Mouse (Mus musculus) hindbrain, postnatal 0 days (tissue): ENCODE data around the gene Hist1h2bg. TPM values are rescaled to one million over a fixed set of nuclear protein-coding genes. Genes with fewer than 3 reads are reported as not detected.
"Not testable (repeated sequence)": the region's sequence is repeated elsewhere in the genome, so short reads cannot be mapped to it uniquely, and the experiment has no call there.

ENCODE experiments used
- ATAC-seq: fragments of 200-750 bp; cut with Nextera tagmentation; 2 replicates; pipeline ENCODE4 v1.8.0; 2017; ENCODE audit warnings: mild to moderate bottlenecking, moderate TSS enrichment, moderate library complexity
- DNase-seq: peaks from one replicate; pipeline ENCODE4 v3.0.0-alpha.2; 2015; ENCODE audit warnings: low spot score
- H3K27ac ChIP-seq: fragments of 300-500 bp; sonication (generic); 2 replicates; pipeline ENCODE4 v1.5.1; 2014; ENCODE audit warnings: mild to moderate bottlenecking
- H3K27me3 ChIP-seq: fragments of 300-500 bp; sonication (generic); 2 replicates; pipeline ENCODE4 v1.6.1; 2014; ENCODE audit warnings: low read length, mixed read lengths; ENCODE audit not compliant: insufficient read depth
- H3K36me3 ChIP-seq: fragments of 300-500 bp; sonication (generic); 2 replicates; pipeline ENCODE4 v1.6.1; 2014; ENCODE audit warnings: low read length, mixed read lengths; ENCODE audit not compliant: insufficient read depth
- H3K4me1 ChIP-seq: fragments of 300-500 bp; sonication (generic); 2 replicates; pipeline ENCODE4 v1.6.1; 2014; ENCODE audit warnings: antibody characterized with exemption, low read length, mixed read lengths; ENCODE audit not compliant: insufficient read depth
- H3K4me2 ChIP-seq: fragments of 300-500 bp; sonication (generic); 2 replicates; pipeline ENCODE4 v1.6.1; 2014; ENCODE audit warnings: low read depth, mild to moderate bottlenecking, low read length, moderate library complexity, mixed read lengths
- H3K4me3 ChIP-seq: fragments of 300-500 bp; sonication (generic); 2 replicates; pipeline ENCODE4 v1.5.1; 2014; ENCODE audit warnings: low read length
- H3K9ac ChIP-seq: fragments of 300-500 bp; sonication (generic); replicated peaks from 2 replicates; pipeline ENCODE4 v1.6.1; 2014; ENCODE audit warnings: mild to moderate bottlenecking, low read length, moderate library complexity, mixed read lengths
- H3K9me3 ChIP-seq: fragments of 300-500 bp; sonication (generic); 2 replicates; pipeline ENCODE4 v1.6.1; 2016; ENCODE audit warnings: low read length, mixed read lengths
- CTCF ChIP-seq: IDR thresholded peaks from 2 replicates; pipeline ENCODE4 v1.5.1; 2016; ENCODE audit warnings: antibody characterized with exemption, control low read depth, low read depth
- WGBS: fragments of 180-500 bp; shearing (Covaris S2); extraction: QIAGEN DNeasy Blood & Tissue Kit; methylation state at CpG from one replicate; pipeline ENCODE4 v1.1.7; 2014; 5-methylcytosine and 5-hydroxymethylcytosine counted together
- polyA plus RNA-seq: library from polyadenylated mRNA; unstranded; fragments of >200 nt; fragmentation: Nextera tagmentation; extraction: Ambion mirVana; gene quantifications from 2 replicates; pipeline ENCODE4 v1.2.1, GENCODE M21; 2015
- total RNA-seq: library from RNA; depleted of rRNA; stranded (reverse); fragments of >200 nt; gene quantifications from 2 replicates; pipeline ENCODE4 v1.2.3, GENCODE M21; 2014

Hist1h2bg gene
- total and polyA plus RNA-seq, 2 experiments from 2014 or later = 2.6 to 1,151 TPM

- Histone ChIP-seq H3K27me3 (no peaks in the 10 kb centered on the region), H3K27ac (peak overlapping the region; percentile 67; the same call in 1 of the 2 replicates), H3K36me3 (no peaks in the 10 kb centered on the region), H3K4me3 (peak overlapping the region; percentile 49), H3K9me3 (no peaks in the 10 kb centered on the region), H3K9ac (peak overlapping the region; percentile 21; the same call in 1 of the 2 replicates), H3K4me2 (peak overlapping the region; percentile 94), H3K4me1 (peaks cover 6% of the 10 kb centered on the region; the same call in 1 of the 2 replicates)
- no peak for TF ChIP-seq CTCF
- 0% methylated on average over 1 of the region's 1 CpGs for whole genome bisulfite sequencing
- DNase-seq (no peak), ATAC-seq (no peak)
Measured at GRCm38 (mm10) chr13:23586940-23587225, 15.7 kb downstream of the Hist1h2bg start.

GRCm38 (mm10) chr13:23591206-23591605 lies 20.0 kb downstream of the Hist1h2bg start:
- no peak for TF ChIP-seq CTCF
- no peak overlapping the region for H3K4me3 ChIP-seq
- 95% methylated on average over 7 of the region's 7 CpGs for WGBS
- H3K36me3 ChIP-seq = no peaks in the 10 kb centered on the region
- H3K4me1 ChIP-seq = no peaks in the 10 kb centered on the region
- no peak overlapping the region for H3K9ac ChIP-seq
- no peak for ATAC-seq
- H3K27me3 ChIP-seq = no peaks in the 10 kb centered on the region
- no peak overlapping the region for H3K4me2 ChIP-seq
- no peak for DNase-seq
- no peak overlapping the region for H3K27ac ChIP-seq
- no peaks in the 10 kb centered on the region for H3K9me3 ChIP-seq

GRCm38 (mm10) chr13:23591886-23592285 lies 20.7 kb downstream of the Hist1h2bg start:
- H3K4me3 ChIP-seq, H3K4me1 ChIP-seq, H3K9me3 ChIP-seq, ATAC-seq, H3K4me2 ChIP-seq, H3K27me3 ChIP-seq, H3K9ac ChIP-seq, H3K27ac ChIP-seq, DNase-seq, H3K36me3 ChIP-seq: not testable (repeated sequence)
- 92% methylated on average over 7 of the region's 7 CpGs for WGBS

- no peak for ATAC-seq
- H3K4me3 ChIP-seq = no peak overlapping the region
Measured at GRCm38 (mm10) chr13:23592614-23593013, 21.4 kb downstream of the Hist1h2bg start.

GRCm38 (mm10) chr13:23593051-23593770 lies 22.0 kb downstream of the Hist1h2bg start:
- Histone ChIP-seq H3K4me3 (no peak overlapping the region), H3K9me3 (no peaks in the 10 kb centered on the region), H3K36me3 (no peaks in the 10 kb centered on the region), H3K27ac (no peak overlapping the region), H3K9ac (no peak overlapping the region), H3K4me2 (no peak overlapping the region), H3K4me1 (no peaks in the 10 kb centered on the region), H3K27me3 (no peaks in the 10 kb centered on the region)
- TF ChIP-seq CTCF = no peak
- DNase-seq = no peak
- ATAC-seq = no peak
- 86% methylated on average over 5 of the region's 5 CpGs for WGBS

More at GRCm38 (mm10) chr13:23592614-23593013, 21.4 kb downstream of the Hist1h2bg start:
- H3K27me3 ChIP-seq = no peaks in the 10 kb centered on the region
- H3K9ac ChIP-seq = no peak overlapping the region
- WGBS = 63% methylated on average over 7 of the region's 7 CpGs
- no peak for TF ChIP-seq CTCF
- no peak overlapping the region for H3K27ac ChIP-seq
- H3K4me1 ChIP-seq = no peaks in the 10 kb centered on the region
- H3K36me3 ChIP-seq = no peaks in the 10 kb centered on the region
- DNase-seq = no peak
- H3K9me3 ChIP-seq = no peaks in the 10 kb centered on the region
- no peak overlapping the region for H3K4me2 ChIP-seq

- Histone ChIP-seq H3K27me3 (no peaks in the 10 kb centered on the region), H3K4me3 (no peak overlapping the region), H3K4me2 (no peak overlapping the region), H3K27ac (no peak overlapping the region), H3K36me3 (no peaks in the 10 kb centered on the region), H3K9ac (no peak overlapping the region), H3K4me1 (no peaks in the 10 kb centered on the region), H3K9me3 (no peaks in the 10 kb centered on the region)
- WGBS = 78% methylated on average over 2 of the region's 2 CpGs
- TF ChIP-seq CTCF = no peak
- ATAC-seq (no peak), DNase-seq (no peak)
Measured at GRCm38 (mm10) chr13:23595185-23595584, 24.0 kb downstream of the Hist1h2bg start.

- DNase-seq (no peak), ATAC-seq (no peak)
- no peak for TF ChIP-seq CTCF
- Histone ChIP-seq H3K9ac (no peak overlapping the region), H3K27me3 (no peaks in the 10 kb centered on the region), H3K9me3 (no peaks in the 10 kb centered on the region), H3K36me3 (no peaks in the 10 kb centered on the region), H3K4me3 (no peak overlapping the region), H3K4me1 (no peaks in the 10 kb centered on the region), H3K4me2 (no peak overlapping the region), H3K27ac (no peak overlapping the region)
- WGBS = 87% methylated on average over 7 of the region's 7 CpGs
Measured at GRCm38 (mm10) chr13:23595622-23596372, 24.6 kb downstream of the Hist1h2bg start.
